Mouse (Mus musculus) G1E (cell line): Measurements from ENCODE around the gene Rasl12. TPM values are rescaled to one million over a fixed set of nuclear protein-coding genes. Genes with fewer than 3 reads are reported as not detected.

Source experiments
- ATAC-seq: 2 replicates; pipeline ENCODE4 v1.8.0; 2016; ENCODE audit warnings: mild to moderate bottlenecking; ENCODE audit not compliant: insufficient number of reproducible peaks, poor library complexity, low FRiP score, severe bottlenecking; ENCODE audit errors: extremely low read depth
- DNase-seq: peaks from one replicate; pipeline ENCODE4 v3.0.0; 2012; ENCODE audit warnings: low spot score
- H3K27me3 ChIP-seq: 2 replicates; pipeline ENCODE4 v1.6.1; 2012; ENCODE audit warnings: mild to moderate bottlenecking, low read length, inconsistent platforms; ENCODE audit not compliant: insufficient read depth
- H3K36me3 ChIP-seq: replicated peaks from 2 replicates; pipeline ENCODE3; 2012; ENCODE audit warnings: mild to moderate bottlenecking, inconsistent platforms
- H3K4me1 ChIP-seq: 2 replicates; pipeline ENCODE4 v1.6.1; 2012; ENCODE audit warnings: low read depth, low read length, inconsistent platforms, mixed read lengths; ENCODE audit not compliant: insufficient read depth
- H3K4me3 ChIP-seq: 2 replicates; pipeline ENCODE4 v1.5.1; 2012; ENCODE audit warnings: low read depth, mild to moderate bottlenecking, inconsistent platforms, low read length, moderate library complexity, mixed read lengths
- H3K9me3 ChIP-seq: replicated peaks from 2 replicates; pipeline ENCODE4 v1.6.1; 2012; ENCODE audit warnings: inconsistent platforms
- CTCF ChIP-seq: IDR thresholded peaks from 2 replicates; pipeline ENCODE4 v1.5.1; 2012; ENCODE audit warnings: low read depth, low read length, inconsistent platforms, mixed read lengths
- GATA1 ChIP-seq: IDR thresholded peaks from 2 replicates; pipeline ENCODE4 v1.6.1; 2012; ENCODE audit warnings: borderline replicate concordance, low read length, inconsistent platforms, mixed read lengths
- GATA2 ChIP-seq: IDR thresholded peaks from 2 replicates; pipeline ENCODE4 v1.6.1; 2012; ENCODE audit warnings: low read depth, low read length, inconsistent platforms, borderline replicate concordance
- POLR2AphosphoS5 ChIP-seq: IDR thresholded peaks from 2 replicates; pipeline ENCODE4 v1.6.1; 2012; ENCODE audit warnings: low read depth, low read length, inconsistent platforms; ENCODE audit not compliant: insufficient replicate concordance
- TAL1 ChIP-seq: conservative IDR thresholded peaks from 2 replicates; pipeline ENCODE4 v1.6.1; 2012; ENCODE audit warnings: low read depth, low read length, inconsistent platforms, mixed read lengths
- polyA plus RNA-seq: library from polyadenylated mRNA; stranded (reverse); fragments of >175 nt; gene quantifications from 2 replicates; pipeline ENCODE4 v1.2.3, GENCODE M21; 2012
- total RNA-seq, 2 experiments: library from RNA; stranded (forward) in 1 of 2; stranded (reverse) in 1 of 2; fragments of 200-1000 nt in 1 of 2; fragments of >200 nt in 1 of 2; fragmentation: Nextera tagmentation in 1 of 2; gene quantifications; 2 replicates each; pipeline ENCODE4 v1.2.3; 2014 to 2017

Gene Rasl12
- total and polyA plus RNA-seq, 3 experiments, result 0.16 TPM; not detected in 2

GRCm38 (mm10) chr9:65382031-65382750, 16.1 kb upstream of the Rasl12 start:
- ATAC-seq, result no peak
- H3K4me1 ChIP-seq, result 0 out of 2 replicates have a peak, but pooled peaks cover 3% of the 10 kb centered on the region
- no peak for TF ChIP-seq GATA2
- TF ChIP-seq GATA1, result no peak
- no peak for TF ChIP-seq TAL1
- TF ChIP-seq CTCF, result no peak
- no peak for TF ChIP-seq POLR2AphosphoS5

GRCm38 (mm10) chr9:65382751-65383097, 15.6 kb upstream of the Rasl12 start:
- H3K9me3 ChIP-seq, result no peaks in the 10 kb centered on the region
- H3K4me1 ChIP-seq, result 0 out of 2 replicates have a peak, but pooled peaks cover 3% of the 10 kb centered on the region
- no peak for ATAC-seq
- H3K4me3 ChIP-seq, result no peak overlapping the region
- no peak for DNase-seq
- H3K36me3 ChIP-seq, result no peaks in the 10 kb centered on the region
- H3K27me3 ChIP-seq, result peaks cover 62% of the 10 kb centered on the region
- no peak for TF ChIP-seq CTCF
- no peak for TF ChIP-seq POLR2AphosphoS5
- TF ChIP-seq GATA2, result no peak
- TF ChIP-seq TAL1, result no peak
- no peak for TF ChIP-seq GATA1

More at GRCm38 (mm10) chr9:65382031-65382750, 16.1 kb upstream of the Rasl12 start:
- Histone ChIP-seq H3K9me3 (no peaks in the 10 kb centered on the region), H3K36me3 (no peaks in the 10 kb centered on the region), H3K4me3 (no peak overlapping the region), H3K27me3 (peaks cover 65% of the 10 kb centered on the region)
- DNase-seq, result no peak

- Histone ChIP-seq H3K9me3 (no peaks in the 10 kb centered on the region), H3K36me3 (no peaks in the 10 kb centered on the region), H3K4me1 (0 out of 2 replicates have a peak, but pooled peaks cover 3% of the 10 kb centered on the region), H3K4me3 (no peak overlapping the region), H3K27me3 (peaks cover 52% of the 10 kb centered on the region)
- ATAC-seq (no peak), DNase-seq (no peak)
- TF ChIP-seq GATA2, result no peak
- no peak for TF ChIP-seq TAL1
- no peak for TF ChIP-seq CTCF
- TF ChIP-seq GATA1, result no peak
- TF ChIP-seq POLR2AphosphoS5, result no peak
Measured at GRCm38 (mm10) chr9:65384276-65384675, 14.0 kb upstream of the Rasl12 start.

- Histone ChIP-seq H3K4me3 (no peak overlapping the region), H3K36me3 (no peaks in the 10 kb centered on the region), H3K4me1 (0 out of 2 replicates have a peak, but pooled peaks cover 3% of the 10 kb centered on the region), H3K27me3 (peaks cover 45% of the 10 kb centered on the region), H3K9me3 (peaks cover 5% of the 10 kb centered on the region)
- DNase-seq (no peak), ATAC-seq (no peak)
- TF ChIP-seq POLR2AphosphoS5, result no peak
- TF ChIP-seq TAL1, result no peak
- no peak for TF ChIP-seq GATA2
- no peak for TF ChIP-seq GATA1
- TF ChIP-seq CTCF, result no peak
Measured at GRCm38 (mm10) chr9:65386373-65387140, 11.7 kb upstream of the Rasl12 start.

GRCm38 (mm10) chr9:65390752-65391612, 7.3 kb upstream of the Rasl12 start:
- H3K9me3 ChIP-seq, result peaks cover 5% of the 10 kb centered on the region
- no peak for DNase-seq
- H3K27me3 ChIP-seq, result peaks cover 34% of the 10 kb centered on the region
- no peak for ATAC-seq
- no peaks in the 10 kb centered on the region for H3K4me1 ChIP-seq
- TF ChIP-seq GATA1, result no peak
- no peak for TF ChIP-seq GATA2
- TF ChIP-seq POLR2AphosphoS5, result no peak
- no peak for TF ChIP-seq TAL1
- TF ChIP-seq CTCF, result no peak
- H3K4me3 ChIP-seq, result no peak overlapping the region
- H3K36me3 ChIP-seq, result no peaks in the 10 kb centered on the region
